Mouse (Mus musculus): ENCODE results near the gene Lzts3.
"Not testable (repeated sequence)": the region's sequence is repeated elsewhere in the genome, so short reads cannot be mapped to it uniquely, and the experiment has no call there.

Lzts3 gene

DNA sequence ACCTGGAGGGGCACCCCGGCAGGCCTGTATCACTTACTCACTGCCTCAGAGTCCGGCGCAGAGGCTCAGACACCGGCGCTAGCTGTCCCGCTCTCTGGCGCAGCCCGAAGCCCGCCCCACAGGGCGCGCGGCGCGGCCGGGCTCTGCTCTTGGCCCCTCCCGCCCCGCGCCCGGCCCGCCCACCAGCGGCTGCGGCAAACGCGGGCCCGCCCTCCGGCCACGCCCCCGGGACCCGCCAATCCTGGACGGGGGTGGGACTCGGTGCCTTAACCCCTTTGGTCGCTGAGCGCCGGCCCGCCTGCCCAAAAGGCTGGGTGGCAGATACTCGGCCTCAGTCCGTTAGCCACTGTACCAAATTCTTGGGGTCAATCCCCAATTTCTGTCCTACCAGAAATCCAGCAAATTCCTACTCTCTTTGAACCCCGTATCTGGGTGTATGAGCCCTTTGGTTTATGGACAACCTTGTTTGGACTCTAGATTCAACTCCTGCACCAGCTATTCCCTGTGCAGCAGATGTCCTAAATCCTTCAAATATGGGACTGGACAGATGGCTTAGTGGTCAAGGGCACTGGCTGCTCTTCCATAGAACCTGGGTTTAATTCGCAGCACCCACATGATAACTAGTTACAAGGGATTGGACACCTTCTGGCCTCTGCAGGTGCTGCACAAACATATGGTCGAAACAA, at the start of gene Lzts3:
Lzts3 (minus strand) TSS at position 120 of the 686 bp plus-strand sequence.
- in situ Hi-C loops (cut with MboI; ENCODE audit: low pct_unique_long_range_greater_than_20kb in 1 of 2, low sequenced_read_pairs in 2 of 2, unreplicated experiment in 1 of 2): no loop called here

DNA sequence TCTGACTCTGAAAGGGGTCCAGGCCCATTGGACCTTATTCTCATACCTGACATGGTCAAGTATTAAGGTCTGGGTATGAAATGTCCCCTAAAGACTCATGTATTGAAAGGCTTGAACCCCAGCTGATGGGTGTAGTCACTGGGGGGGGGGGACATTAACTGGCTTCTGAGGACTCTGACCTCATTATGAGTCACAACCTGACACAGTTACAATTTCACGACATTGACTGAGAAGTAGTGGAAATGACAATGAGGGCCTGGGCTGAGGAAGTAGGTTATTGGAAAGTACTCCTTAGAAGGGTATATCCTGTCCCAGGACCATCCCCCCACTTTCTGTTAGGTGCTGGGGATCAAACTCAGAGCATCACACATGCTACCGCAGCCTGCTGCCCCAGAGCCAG, 46.4 kb upstream of the Lzts3 start:
- in situ Hi-C loops (cut with MboI; ENCODE audit: low pct_unique_long_range_greater_than_20kb in 1 of 2, low sequenced_read_pairs in 2 of 2, unreplicated experiment in 1 of 2): no loop called here

GRCm38 (mm10) chr2:130685426-130685825, 42.8 kb upstream of the Lzts3 start:
- in situ Hi-C loops (cut with MboI; ENCODE audit: low pct_unique_long_range_greater_than_20kb in 1 of 2, low sequenced_read_pairs in 2 of 2, unreplicated experiment in 1 of 2): no loop called here

DNA sequence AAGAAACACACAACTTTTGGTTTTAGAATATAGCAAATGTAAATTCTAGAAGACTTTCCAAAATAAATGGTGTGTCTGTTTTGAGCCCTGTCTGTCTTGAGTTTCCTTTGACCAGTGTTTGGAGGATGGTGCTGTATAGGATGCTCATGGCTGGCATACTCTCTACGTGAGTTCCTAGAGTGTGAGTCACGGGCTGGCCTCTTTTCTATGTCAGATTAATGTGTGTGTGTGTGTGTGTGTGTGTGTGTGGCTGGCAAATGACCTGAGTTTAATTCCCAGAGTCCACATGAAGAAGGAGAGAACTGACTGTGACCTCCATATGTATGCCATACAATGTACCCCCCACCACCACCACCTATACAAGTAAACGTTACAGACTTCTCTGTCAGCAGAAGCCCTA, 38.9 kb upstream of the Lzts3 start:
- in situ Hi-C loops (cut with MboI; ENCODE audit: low pct_unique_long_range_greater_than_20kb in 1 of 2, low sequenced_read_pairs in 2 of 2, unreplicated experiment in 1 of 2): no loop called here

DNA sequence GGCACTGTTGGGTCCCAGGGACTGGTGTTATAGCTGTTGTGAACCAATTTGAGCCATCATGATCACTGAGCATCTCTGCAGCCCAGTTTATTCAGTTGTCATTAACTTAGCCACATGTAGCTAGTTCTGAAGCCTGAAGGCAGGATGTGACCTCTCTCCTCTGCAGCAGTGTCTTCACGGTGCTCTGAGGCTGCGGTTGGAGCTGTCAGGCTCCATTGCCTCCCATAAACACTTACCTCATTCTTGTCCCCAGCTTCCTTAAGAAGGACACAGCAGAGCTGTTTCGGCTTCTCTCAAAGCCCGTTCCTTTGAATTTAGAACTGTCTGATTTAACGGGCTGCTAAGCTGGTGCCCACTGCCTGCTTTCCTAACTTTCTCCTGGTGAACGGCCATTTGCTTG, 37.3 kb upstream of the Lzts3 start:
- in situ Hi-C loops (cut with MboI; ENCODE audit: low pct_unique_long_range_greater_than_20kb in 1 of 2, low sequenced_read_pairs in 2 of 2, unreplicated experiment in 1 of 2): no loop called here

DNA sequence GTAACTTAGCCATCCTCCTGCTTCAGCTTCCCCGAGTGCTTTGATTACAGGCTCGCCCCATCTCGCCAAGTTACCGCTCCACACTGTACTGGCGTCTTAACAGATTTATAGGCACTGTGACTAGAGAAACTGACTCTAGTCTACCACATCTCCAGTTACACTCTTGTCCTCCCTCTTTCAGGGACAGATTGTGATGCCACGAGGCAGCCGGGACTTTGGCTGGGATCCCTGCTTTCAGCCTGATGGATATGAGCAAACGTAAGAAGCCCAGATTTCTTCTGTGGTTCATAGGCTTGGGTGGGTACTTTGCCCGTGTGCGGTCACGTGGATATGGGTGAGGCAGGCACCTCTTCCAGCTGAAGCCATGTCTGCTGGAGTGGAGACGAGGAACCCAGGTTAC, 36.6 kb upstream of the Lzts3 start:
- in situ Hi-C loops (cut with MboI; ENCODE audit: low pct_unique_long_range_greater_than_20kb in 1 of 2, low sequenced_read_pairs in 2 of 2, unreplicated experiment in 1 of 2): no loop called here

- in situ Hi-C loops (cut with MboI; ENCODE audit: low pct_unique_long_range_greater_than_20kb in 1 of 2, low sequenced_read_pairs in 2 of 2, unreplicated experiment in 1 of 2): no loop called here
Measured at GRCm38 (mm10) chr2:130677211-130677610, 34.6 kb upstream of the Lzts3 start.

- in situ Hi-C loops (cut with MboI; ENCODE audit: low pct_unique_long_range_greater_than_20kb in 1 of 2, low sequenced_read_pairs in 2 of 2, unreplicated experiment in 1 of 2): no loop called here
Measured at GRCm38 (mm10) chr2:130667559-130667958, 25.0 kb upstream of the Lzts3 start, which contains the start of gene Itpa. TSS of gene Itpa (plus strand) at chr2:130667610.

DNA sequence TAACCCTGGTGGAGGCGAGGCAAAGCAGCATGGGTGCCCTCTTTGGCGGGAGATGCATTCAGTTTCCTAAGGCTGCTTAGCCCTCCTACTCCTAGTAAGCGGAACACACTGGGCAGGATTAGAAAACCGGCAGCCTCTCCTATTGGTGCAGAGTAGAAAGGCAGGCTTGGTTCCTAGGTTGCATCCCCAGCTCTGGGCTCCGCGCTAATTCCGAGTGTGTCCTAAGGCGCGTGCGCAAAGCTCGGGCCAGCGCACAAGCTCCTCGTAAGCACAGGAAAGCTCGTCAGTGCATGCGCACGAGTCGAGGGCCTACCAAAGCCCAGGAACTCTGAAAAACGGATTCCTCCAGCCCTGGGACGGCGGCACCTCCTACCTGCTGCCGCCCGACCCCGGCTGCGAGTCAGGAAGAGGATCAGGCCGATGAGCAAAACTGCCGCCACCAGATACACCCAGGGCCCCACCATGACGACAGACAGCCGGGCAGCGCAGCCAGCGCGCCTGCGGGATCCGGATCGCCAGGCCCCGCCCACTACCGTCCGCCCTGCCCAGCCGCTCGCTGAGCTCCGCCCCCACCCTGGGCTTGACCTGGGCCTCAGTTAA, 21.6 kb upstream of the Lzts3 start, which contains the start of gene Ddrgk1:
Ddrgk1 (minus strand) TSS at position 558 of the 600 bp plus-strand sequence.
- in situ Hi-C loops (cut with MboI; ENCODE audit: low pct_unique_long_range_greater_than_20kb in 1 of 2, low sequenced_read_pairs in 2 of 2, unreplicated experiment in 1 of 2): no loop called here

GRCm38 (mm10) chr2:130663342-130663741, 20.7 kb upstream of the Lzts3 start:
- in situ Hi-C loops (cut with MboI; ENCODE audit: low pct_unique_long_range_greater_than_20kb in 1 of 2, low sequenced_read_pairs in 2 of 2, unreplicated experiment in 1 of 2): no loop called here

GRCm38 (mm10) chr2:130658530-130658929, 15.9 kb upstream of the Lzts3 start:
- in situ Hi-C loops (cut with MboI; ENCODE audit: low pct_unique_long_range_greater_than_20kb in 1 of 2, low sequenced_read_pairs in 2 of 2, unreplicated experiment in 1 of 2): no loop called here

DNA sequence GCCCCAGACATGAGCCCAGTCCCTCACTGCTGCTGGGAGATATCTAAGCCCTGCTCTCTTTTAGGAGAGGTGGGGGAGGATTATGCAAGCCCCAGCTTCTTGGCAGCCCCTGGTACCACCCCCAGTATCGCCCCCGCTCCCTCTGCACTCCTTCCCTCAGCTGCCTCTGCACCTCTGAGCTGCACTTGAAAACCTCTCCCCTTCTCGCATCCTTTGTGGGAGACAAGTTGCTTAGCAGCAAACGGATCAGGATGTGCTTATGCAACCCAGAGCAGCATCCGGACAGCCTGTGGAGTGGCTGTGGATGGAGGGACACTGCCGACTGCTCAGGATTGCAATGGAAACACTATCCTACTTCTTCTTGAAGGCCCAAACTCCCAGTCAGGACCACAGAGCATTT, 14.9 kb upstream of the Lzts3 start:
- in situ Hi-C loops (cut with MboI; ENCODE audit: low pct_unique_long_range_greater_than_20kb in 1 of 2, low sequenced_read_pairs in 2 of 2, unreplicated experiment in 1 of 2): no loop called here

- in situ Hi-C loops (cut with MboI; ENCODE audit: low pct_unique_long_range_greater_than_20kb in 1 of 2, low sequenced_read_pairs in 2 of 2, unreplicated experiment in 1 of 2): no loop called here
Measured at GRCm38 (mm10) chr2:130656536-130656935, 13.9 kb upstream of the Lzts3 start.

- in situ Hi-C loops (cut with MboI; ENCODE audit: low pct_unique_long_range_greater_than_20kb in 1 of 2, low sequenced_read_pairs in 2 of 2, unreplicated experiment in 1 of 2): no loop called here
Measured at GRCm38 (mm10) chr2:130655660-130656339, 13.2 kb upstream of the Lzts3 start.

DNA sequence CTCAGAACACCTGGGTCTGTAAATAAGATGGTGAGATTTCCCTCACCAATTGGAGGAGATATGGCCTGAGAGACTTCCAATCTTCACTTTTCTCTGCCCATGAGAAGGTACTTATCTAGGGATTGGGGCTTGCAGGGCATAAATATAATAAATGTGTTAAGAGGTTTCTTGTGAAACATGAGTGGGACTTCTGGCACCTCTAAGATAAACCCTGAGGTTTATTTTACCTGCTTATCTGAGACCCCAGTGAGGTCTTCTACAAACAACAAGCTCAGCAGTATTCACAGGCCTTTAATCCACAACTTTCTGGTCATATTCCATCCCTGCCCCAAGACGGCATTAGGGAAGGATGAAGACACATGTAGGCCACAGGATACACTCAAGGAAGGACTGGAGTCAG, 11.2 kb upstream of the Lzts3 start:
- in situ Hi-C loops (cut with MboI; ENCODE audit: low pct_unique_long_range_greater_than_20kb in 1 of 2, low sequenced_read_pairs in 2 of 2, unreplicated experiment in 1 of 2): no loop called here

- in situ Hi-C loops (cut with MboI; ENCODE audit: low pct_unique_long_range_greater_than_20kb in 1 of 2, low sequenced_read_pairs in 2 of 2, unreplicated experiment in 1 of 2): no loop called here
Measured at GRCm38 (mm10) chr2:130653303-130653702, 10.7 kb upstream of the Lzts3 start.

DNA sequence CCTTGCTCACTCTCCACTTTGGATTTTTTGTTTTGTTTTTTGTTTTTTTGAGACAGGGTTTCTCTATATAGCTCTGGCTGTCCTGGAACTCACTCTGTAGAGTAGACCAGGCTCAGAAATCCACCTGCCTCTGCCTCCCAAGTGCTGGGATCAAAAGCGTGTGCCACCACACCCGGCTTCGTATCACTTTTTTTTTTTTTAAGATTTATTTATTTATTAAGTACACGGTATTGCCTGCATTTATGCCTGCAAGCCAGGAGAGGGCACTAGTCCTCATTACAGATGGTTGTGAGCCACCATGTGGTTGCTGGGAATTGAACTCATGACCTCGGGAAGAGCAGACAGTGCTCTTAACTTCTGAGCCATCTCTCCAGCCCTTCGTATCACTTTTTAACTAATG, 6.4 kb upstream of the Lzts3 start:
- in situ Hi-C loops (cut with MboI; ENCODE audit: low pct_unique_long_range_greater_than_20kb in 1 of 2, low sequenced_read_pairs in 2 of 2, unreplicated experiment in 1 of 2): not testable (repeated sequence)

DNA sequence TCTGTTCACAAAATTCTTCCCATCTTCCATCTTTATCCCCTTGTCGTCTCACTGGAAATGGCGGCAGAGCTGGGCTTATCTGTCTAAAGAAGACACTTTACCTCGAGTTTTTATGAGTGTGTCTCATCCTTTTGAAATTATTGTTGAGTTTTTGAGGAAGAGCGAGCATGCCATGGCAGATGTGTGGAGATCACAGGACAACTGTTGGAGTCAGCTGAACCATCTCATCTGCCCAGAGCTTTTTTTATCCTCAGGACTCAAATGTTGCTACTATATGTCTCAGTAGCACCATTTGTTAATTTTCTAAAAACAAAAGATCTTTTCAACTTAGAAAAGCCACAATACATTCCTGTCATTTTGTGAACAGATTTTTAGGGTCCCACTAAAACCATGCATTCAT, 2.6 kb upstream of the Lzts3 start:
- in situ Hi-C loops (cut with MboI; ENCODE audit: low pct_unique_long_range_greater_than_20kb in 1 of 2, low sequenced_read_pairs in 2 of 2, unreplicated experiment in 1 of 2): no loop called here

DNA sequence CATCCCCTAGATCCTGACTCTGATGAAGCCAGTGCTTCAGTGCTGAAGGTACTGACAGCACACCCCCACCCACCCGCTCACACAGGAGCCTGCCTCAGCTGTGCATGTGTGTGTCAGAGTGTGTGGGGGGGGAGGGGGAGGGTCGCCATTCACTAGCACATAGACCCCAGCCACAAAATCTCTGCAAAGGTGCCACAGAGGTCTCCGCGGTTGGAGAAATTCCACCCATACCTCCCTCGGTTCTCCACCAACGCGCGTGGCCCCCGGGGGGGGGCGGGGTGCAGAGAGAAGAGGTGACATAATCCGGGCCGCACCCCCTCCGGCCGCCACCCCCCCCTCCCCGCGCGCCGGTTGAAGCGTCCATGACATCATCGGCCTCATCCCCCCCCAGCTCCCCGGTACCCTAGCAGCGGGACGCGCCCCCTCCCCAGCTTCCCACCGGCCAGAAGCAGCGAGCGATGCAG, 374 bp downstream of the Lzts3 start:
- in situ Hi-C loops (cut with MboI; ENCODE audit: low pct_unique_long_range_greater_than_20kb in 1 of 2, low sequenced_read_pairs in 2 of 2, unreplicated experiment in 1 of 2): no loop called here

Measured in mouse embryonic stem cell (cell line).